Mouse (Mus musculus) heart, embryonic 14.5 days (tissue): ENCODE data around the gene Ftl1. TPM values are rescaled to one million over a fixed set of nuclear protein-coding genes. Genes with fewer than 3 reads are reported as not detected.
"Not testable (repeated sequence)": the region's sequence is repeated elsewhere in the genome, so short reads cannot be mapped to it uniquely, and the experiment has no call there.

Source experiments
- ATAC-seq: fragments of 200-750 bp; cut with Nextera tagmentation; 2 replicates; pipeline ENCODE4 v1.8.0; 2017; ENCODE audit warnings: low read depth, moderate TSS enrichment; ENCODE audit not compliant: insufficient number of reproducible peaks, insufficient read depth, low FRiP score
- H3K27ac ChIP-seq, 2 experiments: fragments of 200-500 bp in 1 of 2; fragments of 300-500 bp in 1 of 2; sonication (generic) in 1 of 2; replicated peaks in 1 of 2; 2 replicates each; pipeline ENCODE4 v1.5.1; 2012 to 2014; ENCODE audit warnings: low read depth in 2 of 2, low read length in 2 of 2, control low read depth in 1 of 2, mild to moderate bottlenecking in 1 of 2, mixed read lengths in 1 of 2; ENCODE audit not compliant: control insufficient read depth in 1 of 2, insufficient read depth in 1 of 2
- H3K27me3 ChIP-seq: fragments of 300-500 bp; sonication (generic); 2 replicates; pipeline ENCODE4 v1.6.1; 2014; ENCODE audit warnings: mild to moderate bottlenecking, low read length, control low read depth; ENCODE audit not compliant: control insufficient read depth, insufficient read depth
- H3K36me3 ChIP-seq: fragments of 300-500 bp; sonication (generic); 2 replicates; pipeline ENCODE4 v1.6.1; 2014; ENCODE audit warnings: mild to moderate bottlenecking, control low read depth, low read length, mixed read lengths; ENCODE audit not compliant: control insufficient read depth, insufficient read depth
- H3K4me1 ChIP-seq, 2 experiments: fragments of 200-500 bp in 1 of 2; fragments of 300-500 bp in 1 of 2; sonication (generic) in 1 of 2; 2 replicates each; pipeline ENCODE4 v1.6.1; 2012 to 2014; ENCODE audit warnings: low read length in 2 of 2, control low read depth in 1 of 2, mixed read lengths in 1 of 2; ENCODE audit not compliant: control insufficient read depth in 2 of 2, insufficient read depth in 2 of 2
- H3K4me2 ChIP-seq: fragments of 300-500 bp; sonication (generic); 2 replicates; pipeline ENCODE4 v1.6.1; 2014; ENCODE audit warnings: mild to moderate bottlenecking, low read length
- H3K4me3 ChIP-seq, 2 experiments: fragments of 200-500 bp in 1 of 2; fragments of 300-500 bp in 1 of 2; sonication (generic) in 1 of 2; 2 replicates each; pipeline ENCODE4 v1.5.1; 2012 to 2014; ENCODE audit warnings: low read length in 2 of 2, mild to moderate bottlenecking in 2 of 2, control low read depth in 1 of 2, low read depth in 1 of 2, moderate library complexity in 1 of 2; ENCODE audit not compliant: control insufficient read depth in 1 of 2, insufficient read depth in 1 of 2
- H3K9ac ChIP-seq: fragments of 300-500 bp; sonication (generic); 2 replicates; pipeline ENCODE4 v1.6.1; 2014; ENCODE audit warnings: mild to moderate bottlenecking, low read length
- H3K9me3 ChIP-seq: fragments of 300-500 bp; sonication (generic); 2 replicates; pipeline ENCODE4 v1.6.1; 2016; ENCODE audit warnings: low read length, control low read depth; ENCODE audit not compliant: control insufficient read depth
- WGBS: fragments of 180-500 bp; shearing (Covaris S2); extraction: QIAGEN DNeasy Blood & Tissue Kit; methylation state at CpG from one replicate; pipeline ENCODE4 v1.1.7; 2014; 5-methylcytosine and 5-hydroxymethylcytosine counted together
- polyA plus RNA-seq: library from polyadenylated mRNA; unstranded; fragments of >200 nt; fragmentation: Nextera tagmentation; extraction: Ambion mirVana; gene quantifications from 2 replicates; pipeline ENCODE4 v1.2.1, GENCODE M21; 2014

Ftl1 gene
- polyA plus RNA-seq, 1 experiment from 2014 or later: 3,606 TPM

DNA sequence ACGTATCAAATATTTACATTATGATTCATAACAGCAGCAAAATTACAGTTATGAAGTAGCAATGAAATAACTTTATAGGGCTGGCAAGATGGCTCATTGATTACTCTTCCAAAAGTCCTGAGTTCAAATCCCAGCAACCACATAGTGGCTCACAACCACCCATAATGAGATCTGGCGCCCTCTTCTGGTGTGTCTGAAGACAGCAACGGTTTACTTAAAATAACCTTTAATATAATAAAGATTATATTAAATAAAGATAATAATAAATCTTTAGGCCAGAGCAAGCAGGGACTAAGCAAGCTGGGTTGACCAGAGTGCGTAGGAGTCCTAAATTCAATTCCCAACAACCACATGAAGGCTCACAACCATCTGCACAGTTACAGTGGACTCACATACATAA lies 3.2 kb upstream of the Ftl1 start:
- not testable (repeated sequence) for H3K4me3 ChIP-seq, ATAC-seq, H3K27ac ChIP-seq, H3K4me2 ChIP-seq, H3K27me3 ChIP-seq, H3K9me3 ChIP-seq, H3K9ac ChIP-seq
- 79% methylated on average over 4 of the region's 4 CpGs for WGBS
- Histone ChIP-seq H3K36me3 (peaks cover 49% of the 10 kb centered on the region), H3K4me1 (peaks cover 19 to 31% of the 10 kb centered on the region in 2 experiments)

DNA sequence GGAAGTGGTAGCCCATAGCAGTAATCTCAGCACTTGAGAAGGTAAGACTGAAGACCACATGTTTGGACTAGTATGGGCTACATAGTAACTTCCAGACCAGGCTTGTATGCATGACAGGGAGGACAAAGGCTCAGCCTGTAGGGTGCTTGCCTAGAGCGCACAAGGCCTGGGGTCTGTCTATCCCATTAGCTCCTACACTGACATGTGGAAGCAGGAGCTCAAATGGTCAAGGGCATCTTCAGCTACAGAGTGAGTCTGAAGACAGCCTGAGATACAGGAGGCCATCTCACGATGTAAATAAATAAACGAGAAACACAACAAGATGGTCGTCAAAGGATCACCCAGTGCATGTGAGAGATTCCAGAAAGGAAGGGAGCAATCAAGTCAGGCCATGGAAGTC lies 2.6 kb upstream of the Ftl1 start:
- ATAC-seq: no peak
- Histone ChIP-seq H3K4me3 (no peak overlapping the region), H3K27me3 (no peaks in the 10 kb centered on the region), H3K27ac (no peak overlapping the region), H3K9ac (no peak overlapping the region), H3K4me2 (no peak overlapping the region), H3K9me3 (no peaks in the 10 kb centered on the region), H3K36me3 (peaks cover 55% of the 10 kb centered on the region), H3K4me1 (peaks cover 24 to 37% of the 10 kb centered on the region in 2 experiments)
- WGBS: 87% methylated on average over 4 of the region's 4 CpGs

DNA sequence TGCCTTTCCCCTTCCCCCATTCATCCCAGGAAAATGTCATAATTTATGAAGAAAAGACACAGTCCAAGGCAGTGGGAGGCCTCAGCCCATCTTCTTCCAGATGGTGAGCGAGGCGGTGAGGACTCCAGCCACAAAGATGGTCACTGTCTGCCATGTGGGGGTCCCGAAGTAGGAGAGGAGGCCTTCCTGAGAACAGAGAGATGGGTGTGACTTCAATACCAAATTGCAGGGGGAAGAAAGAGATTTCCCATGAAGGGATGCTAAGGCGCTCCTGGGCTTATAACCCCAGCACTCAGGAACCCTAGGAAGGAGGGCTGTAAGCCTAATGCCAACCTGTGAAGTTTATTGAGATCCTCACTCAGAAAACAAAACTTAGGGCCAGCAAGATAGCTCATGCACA lies 2.1 kb upstream of the Ftl1 start:
- Histone ChIP-seq H3K4me1 (peaks cover 24 to 38% of the 10 kb centered on the region in 2 experiments), H3K36me3 (peaks cover 60% of the 10 kb centered on the region), H3K27ac (0 out of 4 replicates have a peak overlapping the region, but pooled peaks of 1 of the 2 experiments have one; percentile 1), H3K9me3 (no peaks in the 10 kb centered on the region), H3K27me3 (no peaks in the 10 kb centered on the region), H3K9ac (no peak overlapping the region; the same call in 1 of the 2 replicates), H3K4me2 (peak overlapping the region; percentile 11; the same call in 1 of the 2 replicates), H3K4me3 (no peak overlapping the region)
- 94% methylated on average over 4 of the region's 4 CpGs for WGBS
- ATAC-seq: no peak

DNA sequence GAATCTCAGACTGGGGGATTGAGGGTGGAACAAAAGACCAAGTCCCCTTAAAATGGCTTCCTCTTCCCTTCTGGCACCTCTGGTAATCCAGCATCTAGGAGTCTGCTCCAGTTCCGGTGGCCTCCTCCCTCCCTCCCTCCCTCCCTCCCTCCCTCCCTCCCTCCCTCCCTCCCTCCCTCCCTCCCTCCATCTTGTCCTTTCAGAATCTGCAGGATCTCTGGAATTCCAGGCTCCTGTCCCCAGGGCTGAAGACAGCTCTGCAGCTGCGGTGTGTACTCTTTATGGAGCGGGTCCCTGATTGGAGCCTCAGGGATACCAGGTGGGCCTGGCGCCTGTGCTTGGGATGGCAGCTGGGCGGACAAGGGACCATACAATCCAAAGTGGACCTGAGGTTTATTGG lies 1.6 kb upstream of the Ftl1 start:
- WGBS: 60% methylated on average over 5 of the region's 5 CpGs
- Histone ChIP-seq H3K4me2 (peak overlapping the region; percentile 74), H3K27me3 (no peaks in the 10 kb centered on the region), H3K36me3 (peaks cover 60% of the 10 kb centered on the region), H3K4me3 (no peak overlapping the region), H3K9ac (peak overlapping the region; percentile 70), H3K27ac (peak overlapping the region; percentile 80 to 86), H3K9me3 (no peaks in the 10 kb centered on the region), H3K4me1 (peaks cover 24 to 42% of the 10 kb centered on the region in 2 experiments)
- no peak for ATAC-seq

DNA sequence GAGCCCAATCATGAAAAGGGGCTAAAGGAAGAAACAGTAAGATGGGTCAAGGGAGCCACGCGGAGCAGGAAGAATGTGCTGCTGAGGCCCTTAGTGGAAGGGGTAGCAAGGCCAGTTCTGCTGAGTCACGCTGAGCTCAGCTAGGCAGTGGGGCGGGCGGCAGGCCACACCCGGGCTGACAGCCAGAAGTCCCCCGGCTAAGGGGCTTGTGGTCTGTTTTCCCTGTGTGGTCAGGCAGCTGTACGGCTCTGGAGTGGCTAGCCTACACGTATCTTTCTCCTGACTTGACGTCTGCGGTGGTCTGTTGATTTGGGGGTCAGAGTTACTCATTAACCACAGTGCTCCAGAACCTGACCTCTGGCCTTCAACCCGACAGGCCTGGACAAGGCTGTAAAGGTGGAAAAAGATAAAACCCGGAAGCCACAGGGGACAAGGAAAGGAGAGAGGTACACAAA lies 1.2 kb upstream of the Ftl1 start:
- Histone ChIP-seq H3K4me2 (peak overlapping the region; percentile 74), H3K4me1 (peaks cover 22 to 38% of the 10 kb centered on the region in 2 experiments), H3K9ac (peak overlapping the region; percentile 70)

DNA sequence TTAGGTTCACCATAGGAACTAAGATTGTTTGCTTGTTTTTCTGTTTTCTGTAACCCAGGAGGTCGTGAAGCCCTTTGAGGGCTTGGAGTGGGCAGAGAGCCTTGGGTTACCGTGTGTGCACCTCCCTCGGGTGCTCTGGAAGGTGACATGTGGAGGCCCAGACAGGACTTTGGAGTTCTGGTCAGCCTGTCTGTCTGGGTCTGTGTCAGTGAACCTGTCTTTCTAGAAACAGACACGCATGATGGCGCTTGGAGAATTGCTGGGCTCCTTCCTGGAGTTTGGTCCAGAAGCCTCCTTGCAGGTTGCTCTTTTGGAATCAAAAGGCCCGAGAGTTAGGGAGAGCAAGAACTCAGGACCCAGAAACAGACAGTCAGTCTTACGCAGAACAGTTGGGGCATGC lies 693 bp upstream of the Ftl1 start:
- H3K4me1 ChIP-seq: peaks cover 18 to 33% of the 10 kb centered on the region in 2 experiments
- H3K27ac ChIP-seq: peak overlapping the region; percentile 80 to 86
- ATAC-seq: no peak
- no peaks in the 10 kb centered on the region for H3K9me3 ChIP-seq
- peak overlapping the region; percentile 70 for H3K9ac ChIP-seq
- H3K27me3 ChIP-seq: no peaks in the 10 kb centered on the region
- H3K36me3 ChIP-seq: peaks cover 63% of the 10 kb centered on the region
- 70% methylated on average over 7 of the region's 7 CpGs for WGBS
- peak overlapping the region in 1 of 2 experiments; percentile 85; a peak in 3 of 4 replicates for H3K4me3 ChIP-seq
- H3K4me2 ChIP-seq: peak overlapping the region; percentile 74

More for the DNA sequence above, 1.2 kb upstream of the Ftl1 start:
- no peak overlapping the region for H3K4me3 ChIP-seq
- H3K27me3 ChIP-seq: no peaks in the 10 kb centered on the region
- H3K9me3 ChIP-seq: no peaks in the 10 kb centered on the region
- H3K36me3 ChIP-seq: peaks cover 60% of the 10 kb centered on the region
- peak; percentile 28; the same call in 1 of the 2 replicates for ATAC-seq
- WGBS: 10% methylated on average over 13 of the region's 13 CpGs
- peak overlapping the region; percentile 80 to 86 for H3K27ac ChIP-seq

DNA sequence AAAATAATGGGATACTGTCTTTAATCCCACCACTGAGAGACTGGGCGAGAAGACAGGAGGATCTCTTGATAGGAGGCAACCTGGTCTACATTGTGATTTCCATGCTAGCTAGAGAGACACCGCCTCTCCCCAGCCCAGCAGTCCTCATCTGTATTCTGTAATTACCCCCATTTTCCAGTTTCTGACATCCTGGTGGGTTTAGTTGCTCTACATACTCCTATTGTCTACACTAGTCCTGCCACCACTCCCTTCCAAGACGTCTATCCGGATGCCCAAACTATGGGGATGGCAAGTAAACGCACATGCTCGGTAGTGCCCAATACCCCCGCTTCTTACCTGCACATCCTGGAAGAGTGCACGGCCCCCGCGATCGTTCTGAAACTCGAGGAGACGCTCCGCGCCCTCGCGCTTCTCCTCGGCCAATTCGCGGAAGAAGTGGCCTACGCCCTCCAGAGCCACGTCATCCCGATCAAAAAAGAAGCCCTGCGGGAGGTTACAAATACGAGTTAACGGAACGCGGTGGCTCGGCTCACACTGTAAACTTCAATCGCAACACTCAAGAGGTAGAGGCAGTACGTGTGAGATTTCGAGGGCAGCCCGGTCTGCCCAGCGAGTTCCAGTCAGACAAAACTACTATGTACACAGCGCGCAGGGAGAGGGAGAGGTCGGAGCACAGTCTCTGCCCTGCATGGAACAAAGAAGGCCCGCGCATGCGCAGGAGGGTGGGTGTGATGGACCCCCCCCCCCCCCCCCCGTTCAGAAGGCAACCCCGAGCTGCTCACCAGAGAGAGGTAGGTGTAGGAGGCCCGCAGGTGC lies 728 bp downstream of the Ftl1 start:
- 1% methylated on average over 41 of the region's 43 CpGs for WGBS
- peak; percentile 48 for ATAC-seq
- H3K4me2 ChIP-seq: peak overlapping the region; percentile 90
- H3K4me3 ChIP-seq: peak overlapping the region; percentile 71 to 85
- H3K36me3 ChIP-seq: peaks cover 63% of the 10 kb centered on the region
- peak overlapping the region; percentile 86 to 93 for H3K27ac ChIP-seq
- no peaks in the 10 kb centered on the region for H3K9me3 ChIP-seq
- H3K4me1 ChIP-seq: peaks cover 18 to 32% of the 10 kb centered on the region in 2 experiments
- H3K27me3 ChIP-seq: no peaks in the 10 kb centered on the region
- H3K9ac ChIP-seq: peak overlapping the region; percentile 93
